In the genomic region with DNA sequence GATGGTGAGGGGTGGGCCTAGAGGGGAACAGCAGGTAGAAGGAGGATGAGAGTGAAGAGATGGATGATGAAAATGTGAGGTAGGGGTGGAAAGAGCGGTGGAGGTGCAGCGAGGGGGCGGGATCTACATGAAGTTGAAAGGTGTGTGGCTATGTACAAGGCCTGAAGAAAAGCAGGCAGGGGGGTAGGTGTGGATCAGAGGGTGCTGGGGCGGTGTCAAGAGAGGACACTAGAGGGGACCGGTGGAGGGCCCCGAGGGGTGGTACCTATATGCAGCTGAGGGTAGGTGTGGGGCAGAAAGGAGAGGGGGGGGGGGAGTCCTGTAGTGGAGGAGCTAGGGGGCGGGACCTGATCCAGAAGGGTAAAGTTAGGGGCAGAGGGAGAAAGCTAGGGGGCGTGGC, we compare ENCODE assay signal across 8 mouse cellular contexts. TPM values are rescaled to one million over a fixed set of nuclear protein-coding genes. Genes with fewer than 3 reads are reported as not detected.
DNase-seq lines count a peak whose midpoint lies in the region; ATAC-seq and TF ChIP-seq lines count a peak whose summit lies in the region.

No protein-coding gene starts in this region.

- H3K9ac ChIP-seq in heart, embryonic 12.5 days: no peak overlapping the region
- no peak overlapping the region; the same call in 1 of the 2 replicates for H3K9ac ChIP-seq in forebrain, embryonic 12.5 days
- H3K9ac ChIP-seq in liver, embryonic 13.5 days: no peak overlapping the region

- H3K4me3 ChIP-seq in heart, embryonic 12.5 days: peak overlapping the region; percentile 100
- H3K4me3 ChIP-seq in E14TG2a.4 (replicated peaks; ENCODE audit: low read length): peak overlapping the region; percentile 68
- H3K4me3 ChIP-seq in forebrain, embryonic 12.5 days (replicated peaks): peak overlapping the region; percentile 95
- H3K4me3 ChIP-seq in liver, embryonic 13.5 days (replicated peaks): peak overlapping the region; percentile 72

- H3K36me3 ChIP-seq in heart, embryonic 12.5 days: no peaks in the 10 kb centered on the region
- peaks cover 20% of the 10 kb centered on the region; the same call in 1 of the 2 replicates for H3K36me3 ChIP-seq in E14TG2a.4 (ENCODE audit: insufficient read depth, low read length)
- H3K36me3 ChIP-seq in forebrain, embryonic 12.5 days (replicated peaks): no peaks in the 10 kb centered on the region
- H3K36me3 ChIP-seq in liver, embryonic 13.5 days: no peaks in the 10 kb centered on the region

- H3K4me2 ChIP-seq in heart, embryonic 12.5 days: peak overlapping the region; percentile 81
- H3K4me2 ChIP-seq in forebrain, embryonic 12.5 days: peak overlapping the region; percentile 75
- H3K4me2 ChIP-seq in liver, embryonic 13.5 days: peak overlapping the region; percentile 87

- WGBS in heart, embryonic 12.5 days: 26% methylated on average over 8 of the region's 8 CpGs
- 22% methylated on average over 8 of the region's 8 CpGs for WGBS in forebrain, embryonic 12.5 days
- 31% methylated on average over 8 of the region's 8 CpGs for WGBS in liver, embryonic 13.5 days (ENCODE audit: insufficient replicate concordance)

- H3K27me3 ChIP-seq in heart, embryonic 12.5 days (replicated peaks): peaks cover 15% of the 10 kb centered on the region; the same call in 1 of the 2 replicates
- H3K27me3 ChIP-seq in E14TG2a.4 (ENCODE audit: insufficient read depth, low read length): peaks cover 11% of the 10 kb centered on the region
- peaks cover 15% of the 10 kb centered on the region for H3K27me3 ChIP-seq in forebrain, embryonic 12.5 days
- peaks cover 34% of the 10 kb centered on the region for H3K27me3 ChIP-seq in liver, embryonic 13.5 days

- peak overlapping the region; percentile 95 for H3K27ac ChIP-seq in heart, embryonic 12.5 days (ENCODE audit: poor library complexity, severe bottlenecking)
- H3K27ac ChIP-seq in forebrain, embryonic 12.5 days: 0 out of 2 replicates have a peak overlapping the region, but pooled peaks have one; percentile 91
- H3K27ac ChIP-seq in liver, embryonic 13.5 days: no peak overlapping the region

- TF ChIP-seq CTCF in E14TG2a.4 (conservative IDR thresholded peaks at IDR 0.05; ENCODE audit: low read length): no peak

- no peak for DNase-seq in heart, adult 9 months (ENCODE audit: low spot score in 2 of 2)
- no peak for DNase-seq in liver, embryonic 13.5 days
- no peak for DNase-seq in layer of hippocampus, adult 18-20 months (ENCODE audit: low spot score in 2 of 2)
- DNase-seq in Muller cell, postnatal 12 days (ENCODE audit: inconsistent ontology term): no peak
- DNase-seq in left cerebral cortex, postnatal 36 days (ENCODE audit: low spot score in 2 of 2): no peak

- no peaks in the 10 kb centered on the region for H3K9me3 ChIP-seq in heart, embryonic 12.5 days (replicated peaks)
- H3K9me3 ChIP-seq in E14TG2a.4 (ENCODE audit: low read length): no peaks in the 10 kb centered on the region
- no peaks in the 10 kb centered on the region for H3K9me3 ChIP-seq in forebrain, embryonic 12.5 days
- H3K9me3 ChIP-seq in liver, embryonic 13.5 days (replicated peaks): no peaks in the 10 kb centered on the region

- ATAC-seq in heart, embryonic 12.5 days (ENCODE audit: insufficient number of reproducible peaks, low FRiP score): peak; percentile 49
- ATAC-seq in forebrain, embryonic 12.5 days (ENCODE audit: low FRiP score): peak; percentile 55
- peak; percentile 32 for ATAC-seq in liver, embryonic 13.5 days (ENCODE audit: low read depth)

- H3K4me1 ChIP-seq in heart, embryonic 12.5 days (replicated peaks): peaks cover 46% of the 10 kb centered on the region
- peaks cover 64% of the 10 kb centered on the region for H3K4me1 ChIP-seq in E14TG2a.4 (replicated peaks; ENCODE audit: low read depth, low read length)
- H3K4me1 ChIP-seq in forebrain, embryonic 12.5 days: peaks cover 45% of the 10 kb centered on the region
- H3K4me1 ChIP-seq in liver, embryonic 13.5 days (replicated peaks): peaks cover 20% of the 10 kb centered on the region

- intact Hi-C loops in left cerebral cortex, postnatal 36 days (cut with DNase I): loop anchor here (5.0 kb wide), 1 partner anchor 42 kb away; no protein-coding TSS in a partner anchor

RNA-seq across cellular contexts. Expression of a gene that starts 1.2 kb away (rescaled TPM):
- polyA plus RNA-seq in heart, embryonic 12.5 days (2016; fragmentation: Nextera tagmentation; extraction: Ambion mirVana): 18.7 and 21.6 TPM in 2 replicates
- 22.7 and 24.7 TPM in 2 replicates for polyA plus RNA-seq in forebrain, embryonic 12.5 days (2016; fragmentation: Nextera tagmentation; extraction: Ambion mirVana)
- polyA plus RNA-seq in liver, embryonic 13.5 days (2015; fragmentation: Nextera tagmentation; extraction: Ambion mirVana): 2.0 and 2.1 TPM in 2 replicates
- 10 to 100 TPM; 29.4 to 32.2 TPM for total RNA-seq in layer of hippocampus, adult 18-20 months (2021)
- 10 to 100 TPM; 34.6 to 37.2 TPM for total RNA-seq in left cerebral cortex, postnatal 36 days (2021)
